Mouse (Mus musculus) liver, embryonic 11.5 days (tissue): Measurements from ENCODE around the gene Ccdc43. TPM values are rescaled to one million over a fixed set of nuclear protein-coding genes. Genes with fewer than 3 reads are reported as not detected.

Experiments used
- ATAC-seq: fragments of 200-750 bp; cut with Nextera tagmentation; replicated peaks from 2 replicates; pipeline ENCODE4 v1.8.0; 2017; ENCODE audit warnings: moderate number of reproducible peaks, mild to moderate bottlenecking, moderate TSS enrichment, moderate library complexity; ENCODE audit not compliant: low FRiP score
- DNase-seq: peaks from one replicate; pipeline ENCODE4 v3.0.0-alpha.2; 2017; ENCODE audit warnings: low spot score
- H3K27ac ChIP-seq: fragments of 300-500 bp; sonication (generic); 2 replicates; pipeline ENCODE4 v1.5.1; 2014; ENCODE audit warnings: mild to moderate bottlenecking, low read depth, low read length, control low read depth
- H3K27me3 ChIP-seq: fragments of 300-500 bp; sonication (generic); replicated peaks from 2 replicates; pipeline ENCODE4 v1.6.1; 2014; ENCODE audit warnings: low read length, mixed read lengths; ENCODE audit not compliant: control insufficient read depth, insufficient read depth
- H3K36me3 ChIP-seq: fragments of 300-500 bp; sonication (generic); 2 replicates; pipeline ENCODE4 v1.6.1; 2014; ENCODE audit warnings: mild to moderate bottlenecking, low read length, moderate library complexity, mixed read lengths; ENCODE audit not compliant: control insufficient read depth, insufficient read depth
- H3K4me1 ChIP-seq: fragments of 300-500 bp; sonication (generic); replicated peaks from 2 replicates; pipeline ENCODE4 v1.6.1; 2014; ENCODE audit warnings: low read length, mixed read lengths; ENCODE audit not compliant: control insufficient read depth, insufficient read depth
- H3K4me2 ChIP-seq: fragments of 300-500 bp; sonication (generic); 2 replicates; pipeline ENCODE4 v1.6.1; 2014; ENCODE audit warnings: mild to moderate bottlenecking, control low read depth, moderate library complexity
- H3K4me3 ChIP-seq: fragments of 300-500 bp; sonication (generic); 2 replicates; pipeline ENCODE4 v1.5.1; 2014; ENCODE audit warnings: low read depth, low read length, control low read depth
- H3K9ac ChIP-seq: fragments of 300-500 bp; sonication (generic); 2 replicates; pipeline ENCODE4 v1.6.1; 2014; ENCODE audit warnings: low read depth, low read length, control low read depth
- H3K9me3 ChIP-seq: fragments of 300-500 bp; sonication (generic); 2 replicates; pipeline ENCODE4 v1.6.1; 2016; ENCODE audit warnings: low read length, inconsistent platforms, mixed read lengths; ENCODE audit not compliant: control insufficient read depth
- WGBS: fragments of 180-500 bp; shearing (Covaris S2); extraction: QIAGEN DNeasy Blood & Tissue Kit; methylation state at CpG from one replicate; pipeline ENCODE4 v1.1.7; 2014; 5-methylcytosine and 5-hydroxymethylcytosine counted together
- polyA plus RNA-seq: library from polyadenylated mRNA; unstranded; fragments of >200 nt; fragmentation: Nextera tagmentation; extraction: Ambion mirVana; gene quantifications from 2 replicates; pipeline ENCODE4 v1.2.1, GENCODE M21; 2014

Ccdc43 gene
- polyA plus RNA-seq, 1 experiment from 2014 or later: 39.9 TPM

DNA sequence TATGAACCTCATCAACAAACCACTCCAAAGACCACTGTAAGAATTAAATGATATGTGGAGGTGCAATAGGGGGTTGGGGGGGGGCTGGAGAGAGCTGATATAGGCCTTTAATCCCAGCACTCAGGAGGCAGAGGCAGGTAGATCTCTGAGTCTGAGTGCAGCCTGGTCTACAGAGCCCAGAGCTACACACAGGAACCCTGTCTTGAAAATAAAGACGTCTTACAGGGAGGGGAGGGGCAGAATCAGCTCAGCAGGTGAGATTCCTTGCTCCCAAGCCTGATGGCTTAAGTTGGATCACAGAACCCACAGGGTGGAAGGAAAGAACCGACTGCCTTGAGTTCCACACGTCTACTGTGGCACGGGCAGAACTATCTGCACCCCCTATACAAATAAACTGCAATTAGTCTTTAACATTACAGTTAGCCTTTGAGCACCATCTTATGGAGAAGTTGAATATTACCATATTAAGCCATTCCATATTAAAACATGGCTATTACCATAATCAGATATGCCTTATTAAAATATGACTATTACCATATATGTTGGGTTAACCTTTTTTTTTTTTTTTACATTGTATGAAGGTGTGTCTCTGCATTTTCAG, 41.2 kb downstream of the Ccdc43 start:
- ATAC-seq (no peak), DNase-seq (no peak)
- H3K36me3 ChIP-seq: no peaks in the 10 kb centered on the region
- WGBS: 36% methylated on average over 4 of the region's 4 CpGs
- H3K27ac ChIP-seq: no peak overlapping the region
- H3K4me1 ChIP-seq: no peaks in the 10 kb centered on the region
- H3K4me2 ChIP-seq: no peak overlapping the region
- H3K4me3 ChIP-seq: no peak overlapping the region
- no peaks in the 10 kb centered on the region for H3K27me3 ChIP-seq
- no peak overlapping the region for H3K9ac ChIP-seq
- no peaks in the 10 kb centered on the region for H3K9me3 ChIP-seq

DNA sequence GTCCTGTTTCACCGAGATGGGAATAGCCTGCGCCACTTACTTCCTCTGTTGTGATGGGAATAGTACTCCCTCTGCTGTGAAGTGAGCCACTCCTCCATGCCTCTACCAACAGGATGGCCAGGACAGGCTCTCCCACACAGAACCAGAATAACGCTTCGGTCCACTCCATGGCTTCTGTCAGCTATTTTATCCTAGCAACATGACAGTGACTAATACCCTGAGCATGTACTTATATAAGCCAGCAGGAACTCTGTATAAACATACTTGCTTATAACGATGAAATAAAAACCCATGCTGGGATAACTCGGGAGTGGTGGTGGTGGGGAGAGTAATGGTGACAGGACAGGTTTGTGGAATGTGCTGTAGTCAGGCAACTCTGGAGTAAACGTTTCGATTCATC, 41.7 kb downstream of the Ccdc43 start:
- Histone ChIP-seq H3K27ac (no peak overlapping the region), H3K9ac (no peak overlapping the region), H3K9me3 (no peaks in the 10 kb centered on the region), H3K27me3 (no peaks in the 10 kb centered on the region), H3K4me2 (no peak overlapping the region), H3K4me3 (no peak overlapping the region), H3K36me3 (no peaks in the 10 kb centered on the region), H3K4me1 (no peaks in the 10 kb centered on the region)
- ATAC-seq: no peak
- 62% methylated on average over 8 of the region's 8 CpGs for WGBS
- DNase-seq: no peak

DNA sequence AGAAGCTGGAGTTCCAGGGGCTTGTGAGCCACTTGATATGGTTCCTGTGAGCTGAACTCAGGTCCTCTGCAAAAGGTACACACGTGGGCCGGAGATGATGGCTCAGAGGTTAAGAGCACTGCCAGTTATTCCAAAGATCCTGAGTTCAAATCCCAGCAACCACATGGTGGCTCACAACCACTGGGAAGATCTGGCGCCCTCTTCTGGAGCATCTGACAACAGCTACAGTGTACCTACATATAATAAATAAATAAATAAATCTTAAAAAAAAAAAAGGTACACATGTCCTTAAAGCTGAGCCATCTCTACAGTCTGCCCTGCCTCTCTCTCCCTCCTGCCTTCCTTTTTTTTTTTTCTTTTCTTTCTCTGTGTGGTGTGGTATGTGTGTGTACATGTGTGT, 44.7 kb downstream of the Ccdc43 start:
- Histone ChIP-seq H3K27ac (no peak overlapping the region), H3K27me3 (no peaks in the 10 kb centered on the region; the same call in 1 of the 2 replicates), H3K9ac (no peak overlapping the region), H3K9me3 (no peaks in the 10 kb centered on the region), H3K4me2 (no peak overlapping the region), H3K4me1 (no peaks in the 10 kb centered on the region), H3K4me3 (no peak overlapping the region), H3K36me3 (no peaks in the 10 kb centered on the region)
- ATAC-seq: no peak
- WGBS: 52% methylated on average over 3 of the region's 3 CpGs
- DNase-seq: no peak

DNA sequence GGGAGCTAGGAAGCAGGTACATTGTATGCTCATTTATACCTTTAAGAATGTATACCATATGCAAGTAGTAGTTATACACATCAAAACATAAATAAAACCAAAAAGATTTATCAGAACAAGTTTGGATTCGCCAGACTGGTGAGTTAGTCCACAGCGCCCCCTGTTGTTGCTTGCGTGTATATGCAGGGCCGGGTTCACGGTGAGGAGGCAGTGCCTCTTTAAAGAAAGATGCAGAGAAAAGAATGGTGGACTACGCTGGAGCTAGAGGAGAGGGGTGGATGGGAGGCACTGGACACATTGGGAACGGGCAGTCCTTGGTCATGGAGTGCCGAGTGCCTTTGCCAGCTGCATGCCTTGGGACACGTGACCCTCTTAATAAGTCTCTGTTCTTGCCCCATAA, 46.2 kb downstream of the Ccdc43 start:
- Histone ChIP-seq H3K27ac (no peak overlapping the region), H3K4me3 (no peak overlapping the region), H3K9me3 (no peaks in the 10 kb centered on the region), H3K9ac (no peak overlapping the region), H3K36me3 (no peaks in the 10 kb centered on the region), H3K4me1 (no peaks in the 10 kb centered on the region), H3K27me3 (no peaks in the 10 kb centered on the region; the same call in 1 of the 2 replicates), H3K4me2 (no peak overlapping the region)
- ATAC-seq (no peak), DNase-seq (no peak)
- WGBS: under 1% methylated on average over 9 of the region's 9 CpGs

DNA sequence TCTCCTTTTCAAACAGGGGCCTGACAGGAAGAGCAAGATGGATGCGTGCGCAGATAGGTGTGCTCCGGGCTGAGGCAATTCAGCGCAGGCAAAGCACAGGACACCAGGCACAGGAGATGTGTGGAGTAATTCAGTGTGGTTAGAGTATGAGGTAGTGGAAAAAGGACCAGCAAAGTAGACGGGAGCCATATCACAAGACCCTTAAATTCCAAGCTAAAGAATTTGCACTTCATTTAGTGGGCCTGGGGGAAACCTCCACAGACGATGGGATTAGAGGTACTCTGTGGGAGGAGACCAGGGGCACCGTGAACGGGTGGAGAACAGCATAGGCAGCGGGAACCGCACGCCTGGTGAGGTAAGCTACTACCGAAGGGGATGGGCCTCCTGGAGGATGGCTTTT, 49.7 kb downstream of the Ccdc43 start:
- Histone ChIP-seq H3K27ac (no peak overlapping the region), H3K4me1 (no peaks in the 10 kb centered on the region), H3K27me3 (no peaks in the 10 kb centered on the region; the same call in none of the 2 replicates), H3K4me3 (no peak overlapping the region), H3K9ac (no peak overlapping the region), H3K9me3 (no peaks in the 10 kb centered on the region), H3K4me2 (no peak overlapping the region), H3K36me3 (no peaks in the 10 kb centered on the region)
- ATAC-seq: no peak
- DNase-seq: no peak
- 66% methylated on average over 12 of the region's 12 CpGs for WGBS

DNA sequence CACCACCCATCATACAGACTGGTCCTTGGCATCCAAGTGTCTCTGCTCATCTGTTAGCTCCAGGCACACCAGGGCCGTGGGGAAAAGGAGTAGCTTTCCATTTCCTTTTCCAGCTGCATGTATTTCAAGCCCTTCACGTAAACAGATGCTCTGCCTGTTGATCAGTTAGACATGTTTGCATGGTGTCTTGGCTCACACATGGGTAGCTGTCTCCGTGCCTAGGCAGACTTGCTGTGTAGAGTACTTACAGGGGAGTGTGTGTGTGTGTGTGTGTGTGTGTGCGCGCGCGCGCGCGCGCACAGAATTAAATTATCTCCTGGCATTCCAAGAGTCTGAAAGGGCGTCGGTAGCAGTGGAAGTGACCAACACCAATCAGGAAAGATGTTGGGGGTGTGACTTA, 51.4 kb downstream of the Ccdc43 start:
- H3K9ac ChIP-seq: no peak overlapping the region
- no peak overlapping the region for H3K4me3 ChIP-seq
- H3K27ac ChIP-seq: no peak overlapping the region
- no peaks in the 10 kb centered on the region for H3K36me3 ChIP-seq
- ATAC-seq (no peak), DNase-seq (no peak)
- H3K4me2 ChIP-seq: no peak overlapping the region
- no peaks in the 10 kb centered on the region; the same call in none of the 2 replicates for H3K27me3 ChIP-seq
- 81% methylated on average over 13 of the region's 13 CpGs for WGBS
- H3K9me3 ChIP-seq: no peaks in the 10 kb centered on the region
- no peaks in the 10 kb centered on the region for H3K4me1 ChIP-seq

DNA sequence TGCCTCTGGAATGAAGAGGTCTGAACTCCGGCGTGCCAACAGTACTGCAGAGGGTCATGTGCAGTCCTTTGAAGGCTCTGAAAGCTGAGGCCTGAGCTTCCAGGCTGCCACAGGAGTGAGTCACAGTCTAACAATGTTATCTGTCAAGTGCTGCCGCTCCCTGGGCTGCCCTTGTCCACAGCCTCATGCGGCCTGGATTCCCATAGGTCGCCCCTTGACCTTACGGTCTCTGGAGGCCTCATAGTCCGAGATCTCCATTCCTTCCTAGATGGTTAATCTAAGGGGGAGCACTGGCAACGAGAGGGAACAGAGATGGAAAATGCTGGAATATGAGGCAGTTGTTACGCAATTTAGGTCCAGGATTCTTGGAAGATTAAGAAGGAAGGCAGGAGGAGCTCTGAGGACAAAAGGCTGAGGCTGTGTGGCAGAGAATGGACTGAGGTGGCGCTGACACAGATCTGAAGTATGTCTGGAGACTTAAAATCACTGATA, 53.6 kb downstream of the Ccdc43 start:
- Histone ChIP-seq H3K36me3 (no peaks in the 10 kb centered on the region), H3K9me3 (no peaks in the 10 kb centered on the region), H3K4me1 (no peaks in the 10 kb centered on the region), H3K4me3 (no peak overlapping the region), H3K27ac (no peak overlapping the region), H3K4me2 (no peak overlapping the region), H3K27me3 (no peaks in the 10 kb centered on the region; the same call in none of the 2 replicates), H3K9ac (no peak overlapping the region)
- DNase-seq (no peak), ATAC-seq (no peak)
- 33% methylated on average over 10 of the region's 10 CpGs for WGBS

DNA sequence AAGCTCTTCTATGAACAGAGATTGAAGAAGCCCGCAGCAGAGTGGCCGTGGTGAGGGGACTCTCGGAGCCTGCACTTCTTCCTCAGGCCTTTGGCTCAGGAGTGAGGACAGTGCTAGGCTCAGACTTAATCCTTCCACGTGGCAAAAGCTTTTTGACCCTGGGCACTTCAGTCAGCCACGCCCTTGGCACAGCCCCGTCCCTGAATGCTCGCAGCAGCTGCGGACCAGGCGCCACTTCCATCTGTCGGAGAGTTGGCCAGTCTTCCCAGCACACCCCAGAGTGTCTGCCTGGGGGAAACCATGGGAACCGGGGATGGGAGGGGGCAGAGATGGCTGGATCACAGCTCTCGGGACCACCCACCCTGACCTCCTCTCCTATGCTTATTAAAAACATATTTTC, 60.7 kb downstream of the Ccdc43 start:
- Histone ChIP-seq H3K9ac (no peak overlapping the region), H3K9me3 (no peaks in the 10 kb centered on the region), H3K27me3 (peaks cover 6% of the 10 kb centered on the region), H3K27ac (no peak overlapping the region), H3K4me3 (no peak overlapping the region), H3K36me3 (no peaks in the 10 kb centered on the region), H3K4me1 (0 out of 2 replicates have a peak, but pooled peaks cover 8% of the 10 kb centered on the region), H3K4me2 (no peak overlapping the region)
- DNase-seq (no peak), ATAC-seq (no peak)
- WGBS: 62% methylated on average over 12 of the region's 12 CpGs
